Mouse (Mus musculus): Measurements from ENCODE around the gene Astn2. TPM values are rescaled to one million over a fixed set of nuclear protein-coding genes. Genes with fewer than 3 reads are reported as not detected.
A peak's percentile ranks its signal among the peaks of the same experiment; 100 is the strongest.

The Astn2 gene
- polyA plus RNA-seq, 1 experiment from 2014 or later, result 0.52 TPM

DNA sequence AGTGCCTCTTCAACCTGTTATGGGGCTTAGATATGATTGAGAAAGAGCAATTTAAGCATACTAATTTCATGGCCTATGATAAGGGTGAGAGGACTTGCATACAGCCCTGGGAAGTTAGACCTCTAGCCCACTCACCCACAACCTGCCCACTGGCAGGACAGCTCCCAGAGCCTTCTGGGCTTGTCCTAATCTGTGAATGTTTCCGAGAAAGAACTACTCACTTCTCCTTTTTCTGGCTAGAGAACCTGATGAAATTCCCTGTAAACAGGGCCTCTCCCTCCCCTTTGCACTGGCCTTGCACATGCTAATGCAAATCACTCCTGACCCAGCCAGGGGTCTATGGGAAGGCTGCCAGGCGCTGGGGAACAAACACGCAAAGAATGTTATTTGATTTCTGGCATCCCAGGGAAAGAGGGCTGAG, 983.9 kb downstream of the Astn2 start:
- H3K4me3 ChIP-seq (ENCODE audit: low read depth, low read length), result no peak overlapping the region
- no peak overlapping the region; the same call in 1 of the 2 replicates for H3K9ac ChIP-seq (ENCODE audit: low read length)
- no peaks in the 10 kb centered on the region for H3K27me3 ChIP-seq (ENCODE audit: control insufficient read depth, insufficient read depth, low read length)
- no peaks in the 10 kb centered on the region for H3K9me3 ChIP-seq (ENCODE audit: control insufficient read depth, low read length)
- no peak overlapping the region for H3K4me2 ChIP-seq (ENCODE audit: low read depth)
- 0% methylated on average over 3 of the region's 3 CpGs for WGBS
- peak; percentile 77 for ATAC-seq (ENCODE audit: insufficient read depth, low FRiP score, low TSS enrichment)
- no peak overlapping the region for H3K27ac ChIP-seq (ENCODE audit: low read depth, low read length)
- DNase-seq (ENCODE audit: low spot score), result peak; percentile 65
- H3K36me3 ChIP-seq (ENCODE audit: control insufficient read depth, insufficient read depth, low read length), result no peaks in the 10 kb centered on the region
- H3K4me1 ChIP-seq (ENCODE audit: control insufficient read depth, insufficient read depth, low read length), result 0 out of 2 replicates have a peak, but pooled peaks cover 4% of the 10 kb centered on the region

DNA sequence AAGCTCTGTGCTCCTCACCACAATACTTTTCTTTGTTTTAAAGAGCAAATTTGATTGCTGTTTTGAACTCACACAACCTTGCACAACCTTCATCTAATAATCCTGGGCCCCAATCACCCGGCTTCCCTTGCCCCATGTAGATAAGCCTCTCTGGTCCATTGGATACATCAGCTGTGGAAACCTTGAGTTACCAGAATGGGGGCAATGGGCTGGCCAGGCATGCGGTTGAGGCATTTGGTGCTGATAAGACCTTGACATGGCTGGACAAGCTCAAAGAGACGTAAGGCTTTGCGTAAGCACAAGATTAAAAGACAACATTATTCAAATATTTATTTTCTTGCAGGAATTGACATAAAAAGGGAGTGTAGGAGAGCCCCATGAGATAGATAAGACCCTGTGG, 988.9 kb downstream of the Astn2 start:
- WGBS, result 95% methylated on average over 4 of the region's 4 CpGs
- no peak overlapping the region for H3K4me2 ChIP-seq (ENCODE audit: low read depth)
- H3K27ac ChIP-seq (ENCODE audit: low read depth, low read length), result no peak overlapping the region
- H3K4me1 ChIP-seq (ENCODE audit: control insufficient read depth, insufficient read depth, low read length), result 0 out of 2 replicates have a peak, but pooled peaks cover 2% of the 10 kb centered on the region
- DNase-seq (ENCODE audit: low spot score) (no peak), ATAC-seq (ENCODE audit: insufficient read depth, low FRiP score, low TSS enrichment) (no peak)
- H3K4me3 ChIP-seq (ENCODE audit: low read depth, low read length), result no peak overlapping the region
- no peaks in the 10 kb centered on the region for H3K9me3 ChIP-seq (ENCODE audit: control insufficient read depth, low read length)
- H3K27me3 ChIP-seq (ENCODE audit: control insufficient read depth, insufficient read depth, low read length), result no peaks in the 10 kb centered on the region
- no peaks in the 10 kb centered on the region for H3K36me3 ChIP-seq (ENCODE audit: control insufficient read depth, insufficient read depth, low read length)
- no peak overlapping the region for H3K9ac ChIP-seq (ENCODE audit: low read length)

- Histone ChIP-seq H3K9ac (ENCODE audit: low read length) (no peak overlapping the region), H3K9me3 (ENCODE audit: control insufficient read depth, low read length) (no peaks in the 10 kb centered on the region), H3K4me3 (ENCODE audit: low read depth, low read length) (no peak overlapping the region), H3K27ac (ENCODE audit: low read depth, low read length) (no peak overlapping the region), H3K27me3 (ENCODE audit: control insufficient read depth, insufficient read depth, low read length) (no peaks in the 10 kb centered on the region), H3K4me2 (ENCODE audit: low read depth) (no peak overlapping the region), H3K36me3 (ENCODE audit: control insufficient read depth, insufficient read depth, low read length) (no peaks in the 10 kb centered on the region), H3K4me1 (ENCODE audit: control insufficient read depth, insufficient read depth, low read length) (no peaks in the 10 kb centered on the region)
- WGBS, result 64% methylated on average over 6 of the region's 6 CpGs
- DNase-seq (ENCODE audit: low spot score) (peak; percentile 23), ATAC-seq (ENCODE audit: insufficient read depth, low FRiP score, low TSS enrichment) (no peak)
These were observed 1001.4 kb downstream of the Astn2 start for GRCm38 (mm10) chr4:65402836-65403634.

GRCm38 (mm10) chr4:65402286-65402685, 1002.1 kb downstream of the Astn2 start:
- Histone ChIP-seq H3K4me2 (ENCODE audit: low read depth) (no peak overlapping the region), H3K9ac (ENCODE audit: low read length) (no peak overlapping the region), H3K9me3 (ENCODE audit: control insufficient read depth, low read length) (no peaks in the 10 kb centered on the region), H3K4me3 (ENCODE audit: low read depth, low read length) (no peak overlapping the region), H3K4me1 (ENCODE audit: control insufficient read depth, insufficient read depth, low read length) (no peaks in the 10 kb centered on the region), H3K27ac (ENCODE audit: low read depth, low read length) (no peak overlapping the region), H3K36me3 (ENCODE audit: control insufficient read depth, insufficient read depth, low read length) (no peaks in the 10 kb centered on the region), H3K27me3 (ENCODE audit: control insufficient read depth, insufficient read depth, low read length) (no peaks in the 10 kb centered on the region)
- no peak for DNase-seq (ENCODE audit: low spot score)
- no peak for ATAC-seq (ENCODE audit: insufficient read depth, low FRiP score, low TSS enrichment)
- 83% methylated on average over 5 of the region's 5 CpGs for WGBS

- Histone ChIP-seq H3K27ac (ENCODE audit: low read depth, low read length) (no peak overlapping the region), H3K9me3 (ENCODE audit: control insufficient read depth, low read length) (no peaks in the 10 kb centered on the region)
- no peak for ATAC-seq (ENCODE audit: insufficient read depth, low FRiP score, low TSS enrichment)
These were observed 1005.0 kb downstream of the Astn2 start for GRCm38 (mm10) chr4:65399457-65399856.

GRCm38 (mm10) chr4:65396806-65397205, 1007.6 kb downstream of the Astn2 start:
- WGBS, result 69% methylated on average over 3 of the region's 3 CpGs
- DNase-seq (ENCODE audit: low spot score) (no peak), ATAC-seq (ENCODE audit: insufficient read depth, low FRiP score, low TSS enrichment) (no peak)
- no peaks in the 10 kb centered on the region for H3K4me1 ChIP-seq (ENCODE audit: control insufficient read depth, insufficient read depth, low read length)
- no peak overlapping the region for H3K27ac ChIP-seq (ENCODE audit: low read depth, low read length)
- H3K4me2 ChIP-seq (ENCODE audit: low read depth), result no peak overlapping the region
- no peak overlapping the region for H3K9ac ChIP-seq (ENCODE audit: low read length)
- no peaks in the 10 kb centered on the region for H3K36me3 ChIP-seq (ENCODE audit: control insufficient read depth, insufficient read depth, low read length)
- no peaks in the 10 kb centered on the region for H3K27me3 ChIP-seq (ENCODE audit: control insufficient read depth, insufficient read depth, low read length)
- H3K4me3 ChIP-seq (ENCODE audit: low read depth, low read length), result no peak overlapping the region
- no peaks in the 10 kb centered on the region for H3K9me3 ChIP-seq (ENCODE audit: control insufficient read depth, low read length)

More at GRCm38 (mm10) chr4:65399457-65399856, 1005.0 kb downstream of the Astn2 start:
- WGBS, result 98% methylated on average over 4 of the region's 4 CpGs
- no peaks in the 10 kb centered on the region for H3K4me1 ChIP-seq (ENCODE audit: control insufficient read depth, insufficient read depth, low read length)
- H3K4me2 ChIP-seq (ENCODE audit: low read depth), result no peak overlapping the region
- H3K27me3 ChIP-seq (ENCODE audit: control insufficient read depth, insufficient read depth, low read length), result no peaks in the 10 kb centered on the region
- H3K9ac ChIP-seq (ENCODE audit: low read length), result no peak overlapping the region
- no peak for DNase-seq (ENCODE audit: low spot score)
- H3K4me3 ChIP-seq (ENCODE audit: low read depth, low read length), result no peak overlapping the region
- H3K36me3 ChIP-seq (ENCODE audit: control insufficient read depth, insufficient read depth, low read length), result no peaks in the 10 kb centered on the region

GRCm38 (mm10) chr4:65391001-65391400, 1013.4 kb downstream of the Astn2 start:
- H3K27ac ChIP-seq (ENCODE audit: low read depth, low read length), result no peak overlapping the region

GRCm38 (mm10) chr4:65383070-65383469, 1021.3 kb downstream of the Astn2 start:
- 82% methylated on average over 4 of the region's 4 CpGs for WGBS
- Histone ChIP-seq H3K4me2 (ENCODE audit: low read depth) (no peak overlapping the region), H3K36me3 (ENCODE audit: control insufficient read depth, insufficient read depth, low read length) (no peaks in the 10 kb centered on the region), H3K9me3 (ENCODE audit: control insufficient read depth, low read length) (no peaks in the 10 kb centered on the region), H3K9ac (ENCODE audit: low read length) (no peak overlapping the region), H3K4me1 (ENCODE audit: control insufficient read depth, insufficient read depth, low read length) (no peaks in the 10 kb centered on the region), H3K4me3 (ENCODE audit: low read depth, low read length) (no peak overlapping the region), H3K27ac (ENCODE audit: low read depth, low read length) (no peak overlapping the region), H3K27me3 (ENCODE audit: control insufficient read depth, insufficient read depth, low read length) (no peaks in the 10 kb centered on the region)
- DNase-seq (ENCODE audit: low spot score) (no peak), ATAC-seq (ENCODE audit: insufficient read depth, low FRiP score, low TSS enrichment) (no peak)

More at GRCm38 (mm10) chr4:65391001-65391400, 1013.4 kb downstream of the Astn2 start:
- no peak overlapping the region for H3K9ac ChIP-seq (ENCODE audit: low read length)
- H3K4me2 ChIP-seq (ENCODE audit: low read depth), result no peak overlapping the region
- H3K27me3 ChIP-seq (ENCODE audit: control insufficient read depth, insufficient read depth, low read length), result no peaks in the 10 kb centered on the region
- DNase-seq (ENCODE audit: low spot score) (no peak), ATAC-seq (ENCODE audit: insufficient read depth, low FRiP score, low TSS enrichment) (no peak)
- H3K4me3 ChIP-seq (ENCODE audit: low read depth, low read length), result no peak overlapping the region
- H3K4me1 ChIP-seq (ENCODE audit: control insufficient read depth, insufficient read depth, low read length), result no peaks in the 10 kb centered on the region
- H3K9me3 ChIP-seq (ENCODE audit: control insufficient read depth, low read length), result no peaks in the 10 kb centered on the region
- H3K36me3 ChIP-seq (ENCODE audit: control insufficient read depth, insufficient read depth, low read length), result no peaks in the 10 kb centered on the region
- 47% methylated on average over 4 of the region's 4 CpGs for whole genome bisulfite sequencing

DNA sequence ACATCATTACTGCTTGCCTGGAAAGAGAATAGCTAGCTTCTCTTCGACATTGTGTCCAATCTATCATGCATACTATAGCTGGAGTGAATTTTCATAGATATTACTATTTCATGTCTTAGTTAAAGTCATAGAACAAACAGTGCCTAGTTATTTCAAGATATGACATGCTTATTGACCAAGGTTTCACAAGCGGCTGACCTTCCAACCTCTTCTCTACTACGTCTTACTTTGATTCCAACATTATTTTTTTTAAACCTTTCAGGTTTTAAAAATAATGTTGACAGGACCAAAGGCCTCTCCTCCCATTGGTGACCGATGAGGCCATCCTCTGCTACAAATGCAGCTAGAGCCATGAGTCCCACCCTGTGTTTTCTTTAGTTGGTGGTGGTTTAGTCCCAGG, 1025.0 kb downstream of the Astn2 start:
- H3K4me1 ChIP-seq (ENCODE audit: control insufficient read depth, insufficient read depth, low read length), result no peaks in the 10 kb centered on the region
- no peaks in the 10 kb centered on the region for H3K9me3 ChIP-seq (ENCODE audit: control insufficient read depth, low read length)
- H3K4me3 ChIP-seq (ENCODE audit: low read depth, low read length), result no peak overlapping the region
- WGBS, result 92% methylated on average over 4 of the region's 4 CpGs
- H3K4me2 ChIP-seq (ENCODE audit: low read depth), result no peak overlapping the region
- no peaks in the 10 kb centered on the region for H3K27me3 ChIP-seq (ENCODE audit: control insufficient read depth, insufficient read depth, low read length)
- DNase-seq (ENCODE audit: low spot score) (no peak), ATAC-seq (ENCODE audit: insufficient read depth, low FRiP score, low TSS enrichment) (no peak)
- H3K27ac ChIP-seq (ENCODE audit: low read depth, low read length), result no peak overlapping the region
- H3K36me3 ChIP-seq (ENCODE audit: control insufficient read depth, insufficient read depth, low read length), result no peaks in the 10 kb centered on the region
- no peak overlapping the region for H3K9ac ChIP-seq (ENCODE audit: low read length)

All from neural tube, embryonic 11.5 days (tissue).